Mouse (Mus musculus) testis, adult 2 months (tissue): ENCODE results near the gene Capg. TPM values are rescaled to one million over a fixed set of nuclear protein-coding genes. Genes with fewer than 3 reads are reported as not detected.

Experiments used
- H3K27ac ChIP-seq: fragments of 200-500 bp; 2 replicates; pipeline ENCODE4 v1.5.1; 2012; ENCODE audit warnings: low read depth, low read length; ENCODE audit not compliant: control insufficient read depth, insufficient read depth
- H3K27me3 ChIP-seq: fragments of 200-500 bp; 2 replicates; pipeline ENCODE4 v1.6.1; 2012; ENCODE audit warnings: mild to moderate bottlenecking, low read length, moderate library complexity; ENCODE audit not compliant: control insufficient read depth, insufficient read depth
- H3K36me3 ChIP-seq: fragments of 200-500 bp; 2 replicates; pipeline ENCODE4 v1.6.1; 2012; ENCODE audit warnings: mild to moderate bottlenecking, low read length; ENCODE audit not compliant: control insufficient read depth, insufficient read depth
- H3K4me1 ChIP-seq: fragments of 200-500 bp; 2 replicates; pipeline ENCODE4 v1.6.1; 2012; ENCODE audit warnings: low read length; ENCODE audit not compliant: control insufficient read depth, insufficient read depth
- H3K4me3 ChIP-seq: fragments of 200-500 bp; 2 replicates; pipeline ENCODE4 v1.5.1; 2012; ENCODE audit warnings: low read depth, mild to moderate bottlenecking, low read length, moderate library complexity, mixed read lengths; ENCODE audit not compliant: control insufficient read depth
- CTCF ChIP-seq: fragments of 200-500 bp; IDR thresholded peaks from 2 replicates; pipeline ENCODE4 v1.5.1; 2012; ENCODE audit warnings: low read depth, mild to moderate bottlenecking, inconsistent platforms, low read length, moderate library complexity; ENCODE audit not compliant: control insufficient read depth, insufficient read depth, insufficient replicate concordance
- POLR2A ChIP-seq: fragments of 200-500 bp; IDR thresholded peaks from 2 replicates; pipeline ENCODE4 v1.6.1; 2012; ENCODE audit warnings: low read depth, mild to moderate bottlenecking, inconsistent platforms, low read length, moderate library complexity; ENCODE audit not compliant: control insufficient read depth
- polyA plus RNA-seq: library from polyadenylated mRNA; depleted of rRNA; stranded (reverse); fragments of >200 nt; gene quantifications from 2 replicates; pipeline ENCODE4 v1.2.3, GENCODE M21; 2012

Gene Capg
- polyA plus RNA-seq, 1 experiment = 1.3 TPM

GRCm38 (mm10) chr6:72534035-72534809 lies 10.0 kb upstream of the Capg start:
- TF ChIP-seq POLR2A (no peak), CTCF (peak; percentile 74; the same call in 1 of the 2 replicates)
- no peaks in the 10 kb centered on the region for H3K36me3 ChIP-seq
- H3K27ac ChIP-seq = no peak overlapping the region
- H3K27me3 ChIP-seq = no peaks in the 10 kb centered on the region
- H3K4me1 ChIP-seq = peaks cover 10% of the 10 kb centered on the region
- H3K4me3 ChIP-seq = no peak overlapping the region

- peak overlapping the region; percentile 51; the same call in 1 of the 2 replicates for H3K4me3 ChIP-seq
- no peaks in the 10 kb centered on the region for H3K27me3 ChIP-seq
- H3K4me1 ChIP-seq = peaks cover 10% of the 10 kb centered on the region
- peak; percentile 85; the same call in 1 of the 2 replicates for TF ChIP-seq CTCF
- no peak for TF ChIP-seq POLR2A
- H3K36me3 ChIP-seq = no peaks in the 10 kb centered on the region
- no peak overlapping the region for H3K27ac ChIP-seq
Observed at GRCm38 (mm10) chr6:72535165-72535564, 9.0 kb upstream of the Capg start.

DNA sequence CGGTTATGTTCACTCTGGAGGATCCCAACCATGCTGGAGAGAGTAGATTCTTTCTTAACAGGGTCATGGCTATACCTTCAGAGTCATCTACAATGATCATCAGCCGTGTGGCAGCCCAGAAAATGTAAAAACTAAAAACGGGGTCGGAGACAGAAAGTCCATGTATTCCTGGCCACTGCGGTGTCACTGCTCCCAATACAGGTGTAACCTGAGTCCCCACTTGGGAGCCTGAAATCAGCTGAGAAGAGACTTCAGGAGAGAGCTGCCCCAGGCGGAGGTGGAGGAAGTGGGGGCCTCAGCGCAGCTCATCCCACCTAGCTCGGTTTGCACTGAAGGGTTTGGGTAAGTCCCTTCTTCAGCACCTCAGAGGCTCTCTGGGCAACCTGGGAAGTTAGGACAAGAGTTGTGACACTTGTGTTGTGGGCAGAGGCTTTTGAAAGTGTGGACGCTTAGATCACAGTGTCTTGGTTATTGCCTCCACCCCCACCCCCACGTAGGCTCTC lies 6.1 kb upstream of the Capg start:
- no peaks in the 10 kb centered on the region for H3K27me3 ChIP-seq
- TF ChIP-seq POLR2A (no peak), CTCF (no peak)
- peak overlapping the region; percentile 71; the same call in 1 of the 2 replicates for H3K27ac ChIP-seq
- H3K4me1 ChIP-seq = peaks cover 10% of the 10 kb centered on the region
- H3K36me3 ChIP-seq = no peaks in the 10 kb centered on the region
- no peak overlapping the region; the same call in 1 of the 2 replicates for H3K4me3 ChIP-seq

- H3K27ac ChIP-seq = peak overlapping the region; percentile 71
- H3K4me3 ChIP-seq = peak overlapping the region; percentile 79
- no peaks in the 10 kb centered on the region for H3K36me3 ChIP-seq
- no peaks in the 10 kb centered on the region for H3K27me3 ChIP-seq
- TF ChIP-seq CTCF = no peak
- peak; percentile 72 for TF ChIP-seq POLR2A
- H3K4me1 ChIP-seq = peaks cover 12% of the 10 kb centered on the region
Observed at GRCm38 (mm10) chr6:72538562-72539031, 5.6 kb upstream of the Capg start.

DNA sequence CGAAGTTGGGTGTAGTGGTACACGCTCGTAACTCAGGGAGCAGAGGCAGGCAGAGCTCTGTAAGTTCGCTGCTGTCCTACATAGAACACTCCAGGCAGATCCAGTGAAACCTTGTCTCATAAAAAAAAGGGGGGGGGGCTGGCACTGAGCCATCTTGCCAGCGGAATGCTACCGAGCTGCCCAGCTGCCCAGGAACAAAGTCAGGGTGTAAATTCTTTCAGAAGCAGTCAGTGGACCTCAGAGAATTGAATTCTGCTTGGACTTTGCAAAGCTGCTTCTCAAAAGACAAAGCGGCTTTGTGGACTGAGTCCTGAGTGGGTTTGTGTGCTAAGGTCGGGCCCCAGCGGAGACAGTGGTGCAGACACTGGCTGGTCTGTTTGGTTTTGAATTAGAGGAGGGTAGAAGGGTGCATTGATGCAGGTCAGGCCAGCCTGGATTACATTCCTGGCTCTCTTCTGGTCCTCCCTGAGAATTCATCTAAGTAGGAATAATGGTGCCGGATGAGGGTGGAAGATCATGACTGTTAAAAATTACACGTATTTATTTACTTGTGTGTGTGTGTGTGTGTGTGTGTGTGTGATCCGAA lies 833 bp upstream of the Capg start:
- Histone ChIP-seq H3K4me3 (no peak overlapping the region), H3K27ac (no peak overlapping the region), H3K36me3 (no peaks in the 10 kb centered on the region), H3K4me1 (peaks cover 11% of the 10 kb centered on the region), H3K27me3 (no peaks in the 10 kb centered on the region)
- TF ChIP-seq POLR2A (no peak), CTCF (no peak)

DNA sequence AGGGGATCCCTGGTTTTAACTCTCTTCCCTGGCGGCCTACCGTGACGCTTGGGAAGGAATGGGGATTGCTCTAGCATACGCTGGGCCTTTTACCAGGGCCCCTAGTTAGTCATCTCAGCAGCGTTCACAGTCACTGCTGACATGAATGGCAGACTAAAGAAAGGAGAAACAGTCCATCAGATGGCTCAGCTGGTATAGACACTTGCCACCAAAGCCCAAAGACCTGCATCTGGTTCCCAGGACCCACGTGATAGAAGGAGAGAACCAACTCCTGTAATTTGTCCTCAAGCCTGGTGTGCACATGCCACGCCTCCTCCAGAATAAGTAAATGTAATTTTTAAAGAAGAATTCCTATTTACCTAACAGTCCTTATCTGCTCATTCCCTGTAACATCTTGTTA lies 1.2 kb downstream of the Capg start:
- Histone ChIP-seq H3K4me1 (peaks cover 7% of the 10 kb centered on the region), H3K27me3 (no peaks in the 10 kb centered on the region), H3K27ac (no peak overlapping the region), H3K4me3 (no peak overlapping the region), H3K36me3 (no peaks in the 10 kb centered on the region)
- TF ChIP-seq CTCF (no peak), POLR2A (no peak)

DNA sequence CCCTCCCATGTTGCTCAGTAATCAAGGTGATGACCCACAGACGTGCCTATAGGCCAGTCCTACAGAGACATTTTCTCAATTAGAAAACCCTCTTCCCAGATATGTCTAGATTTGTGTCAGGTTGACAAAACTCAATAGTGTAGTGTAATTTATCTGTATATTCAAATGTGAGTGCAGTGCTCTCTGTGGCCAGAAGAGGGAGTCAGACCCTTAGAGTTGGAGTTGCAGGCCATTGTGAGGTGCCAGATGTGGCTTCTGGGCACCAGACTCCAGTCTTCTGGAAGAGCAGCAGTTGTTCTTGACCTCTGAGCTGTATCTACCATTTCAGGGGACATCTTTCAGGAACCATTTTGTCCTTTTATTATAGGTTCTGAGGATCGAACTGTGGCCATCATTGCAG lies 2.9 kb downstream of the Capg start:
- Histone ChIP-seq H3K27me3 (no peaks in the 10 kb centered on the region), H3K36me3 (no peaks in the 10 kb centered on the region), H3K4me1 (peaks cover 7% of the 10 kb centered on the region), H3K4me3 (no peak overlapping the region), H3K27ac (no peak overlapping the region)
- peak; percentile 34; the same call in 1 of the 2 replicates for TF ChIP-seq CTCF
- no peak for TF ChIP-seq POLR2A
